ENCODE assay signal across 10 mouse cellular contexts in genomic region chr6:145769855-145770254, GRCm38 (mm10). TPM values are rescaled to one million over a fixed set of nuclear protein-coding genes. Genes with fewer than 3 reads are reported as not detected.
DNase-seq lines count a peak whose midpoint lies in the region; ATAC-seq and TF ChIP-seq lines count a peak whose summit lies in the region.
"Had no signal": no experiment of that assay in that cellular context is flagged by ENCODE, and none has a peak within 500 bp of the region (broad histone marks: within the 10 kb centered on the region; RNA-seq: fewer than 3 reads in every experiment).

No protein-coding gene starts in this region.

- WGBS in cerebellum, adult 2 months = 67% methylated on average over 11 of the region's 11 CpGs
- WGBS in kidney, embryonic 15.5 days = 79% methylated on average over 11 of the region's 11 CpGs
- WGBS in kidney, embryonic 16.5 days = 80% methylated on average over 11 of the region's 11 CpGs

- peak; percentile 52 to 66 for DNase-seq in cerebellum, adult 2 months
- no peak for DNase-seq in cerebellum, postnatal 4 days (ENCODE audit: low spot score in 2 of 2)
- DNase-seq in Muller cell, postnatal 12 days (ENCODE audit: inconsistent ontology term) = peak; percentile 39
- DNase-seq in heart, postnatal 10 days = peak; percentile 56 to 66
- no peak for DNase-seq in layer of hippocampus, adult 9-10 months (ENCODE audit: low spot score)
- DNase-seq in MN1 (ENCODE audit: low spot score) = no peak
- DNase-seq: kidney, postnatal 14 days had no signal

- no peaks in the 10 kb centered on the region for H3K9me3 ChIP-seq in kidney, embryonic 15.5 days (replicated peaks)
- no peaks in the 10 kb centered on the region for H3K9me3 ChIP-seq in kidney, embryonic 16.5 days (ENCODE audit: low read length)
- H3K9me3 ChIP-seq: stomach, embryonic 15.5 days had no signal

- ATAC-seq in kidney, embryonic 15.5 days (replicated peaks; ENCODE audit: low FRiP score) = 0 out of 2 replicates have a peak, but pooled peaks have one; percentile 25
- no peak for ATAC-seq in kidney, embryonic 16.5 days (ENCODE audit: low FRiP score, low TSS enrichment)

- TF ChIP-seq CTCF in cerebellum, adult 2 months (IDR thresholded peaks at IDR 0.05; ENCODE audit: borderline replicate concordance, insufficient read depth, low read depth, low read length) = 0 out of 2 replicates have a peak, but pooled peaks have one; percentile 16

- H3K36me3 ChIP-seq in kidney, embryonic 15.5 days = no peaks in the 10 kb centered on the region
- no peaks in the 10 kb centered on the region for H3K36me3 ChIP-seq in kidney, embryonic 16.5 days (ENCODE audit: insufficient read depth, low read length)
- H3K36me3 ChIP-seq: stomach, embryonic 15.5 days had no signal

- H3K4me3 ChIP-seq in cerebellum, adult 2 months (replicated peaks; ENCODE audit: insufficient read depth, low read depth, low read length) = no peak overlapping the region
- no peak overlapping the region for H3K4me3 ChIP-seq in kidney, embryonic 15.5 days (replicated peaks)
- H3K4me3 ChIP-seq in kidney, embryonic 16.5 days (ENCODE audit: low read length) = no peak overlapping the region
- H3K4me3 ChIP-seq: stomach, embryonic 15.5 days had no signal

- H3K27ac ChIP-seq in cerebellum, adult 2 months (ENCODE audit: insufficient read depth, low read length) = no peak overlapping the region
- H3K27ac ChIP-seq in kidney, embryonic 15.5 days = no peak overlapping the region
- no peak overlapping the region for H3K27ac ChIP-seq in kidney, embryonic 16.5 days (ENCODE audit: low read length)

- no peaks in the 10 kb centered on the region; the same call in none of the 2 replicates for H3K4me1 ChIP-seq in cerebellum, adult 2 months (ENCODE audit: control insufficient read depth, insufficient read depth, low read length)
- H3K4me1 ChIP-seq in kidney, embryonic 15.5 days = peaks cover 20% of the 10 kb centered on the region
- peaks cover 17% of the 10 kb centered on the region; the same call in 1 of the 2 replicates for H3K4me1 ChIP-seq in kidney, embryonic 16.5 days (ENCODE audit: insufficient read depth, low read length)

- H3K9ac ChIP-seq in kidney, embryonic 15.5 days = no peak overlapping the region
- H3K9ac ChIP-seq in kidney, embryonic 16.5 days (replicated peaks; ENCODE audit: low read length) = no peak overlapping the region
- H3K9ac ChIP-seq: stomach, embryonic 15.5 days had no signal

- intact Hi-C loops in heart, postnatal 10 days (cut with DNase I) = no loop called here

- H3K4me2 ChIP-seq in kidney, embryonic 15.5 days = no peak overlapping the region
- no peak overlapping the region for H3K4me2 ChIP-seq in kidney, embryonic 16.5 days (replicated peaks; ENCODE audit: low read depth, low read length)
- H3K4me2 ChIP-seq: stomach, embryonic 15.5 days had no signal

- no peaks in the 10 kb centered on the region for H3K27me3 ChIP-seq in cerebellum, adult 2 months (ENCODE audit: control insufficient read depth, insufficient read depth, low read length)
- no peaks in the 10 kb centered on the region for H3K27me3 ChIP-seq in kidney, embryonic 15.5 days
- H3K27me3 ChIP-seq in kidney, embryonic 16.5 days (ENCODE audit: insufficient read depth, low read length) = no peaks in the 10 kb centered on the region
- H3K27me3 ChIP-seq: stomach, embryonic 15.5 days had no signal

- TF ChIP-seq POLR2A in cerebellum, adult 2 months (IDR thresholded peaks at IDR 0.05; ENCODE audit: borderline replicate concordance, insufficient read depth, low read length) = no peak

RNA-seq across cellular contexts. Expression of gene Rassf8, which starts 23.3 kb away (rescaled TPM):
- polyA plus RNA-seq in cerebellum, adult 2 months (2012; rRNA removed) = 31.2 and 38.1 TPM in 2 replicates
- polyA plus RNA-seq in kidney, embryonic 15.5 days (2015; fragmentation: Nextera tagmentation; extraction: Ambion mirVana) = 7.8 and 9.0 TPM in 2 replicates
- 4.6 and 5.9 TPM in 2 replicates for polyA plus RNA-seq in kidney, embryonic 16.5 days (2015; fragmentation: Nextera tagmentation; extraction: Ambion mirVana)
- 10 to 100 TPM; 75.4 to 82.3 TPM for total RNA-seq in heart, postnatal 10 days (2021)

Comparison
In these comparisons a context has a peak if more than half of its experiments do, and no peak if none do; other contexts are left out.
1. DNase-seq: peak in cerebellum, adult 2 months (2 of 2), Muller cell, postnatal 12 days (single experiment) and heart, postnatal 10 days (2 of 2); none in cerebellum, postnatal 4 days (0 of 2), layer of hippocampus, adult 9-10 months (single experiment) and MN1 (single experiment).